Mouse (Mus musculus) left cerebral cortex, postnatal 4 days (tissue): Measurements from ENCODE around the gene Psmc3. TPM values are rescaled to one million over a fixed set of nuclear protein-coding genes. Genes with fewer than 3 reads are reported as not detected.

ENCODE experiments used
- DNase-seq: peaks from one replicate; pipeline ENCODE4 v3.0.0-alpha.2; 2022
- intact Hi-C: fragments of 180-260 bp; cut with DNase I; formaldehyde crosslinking; loops from one replicate; pipeline ENCODE4 v1.15.1; 2025
- total RNA-seq, 2 experiments: library from RNA; stranded (reverse); gene quantifications; 2 replicates each; pipeline ENCODE4 v1.2.3; 2021

The Psmc3 gene
- total RNA-seq, 2 experiments from 2014 or later, result 190 to 192 TPM

DNA sequence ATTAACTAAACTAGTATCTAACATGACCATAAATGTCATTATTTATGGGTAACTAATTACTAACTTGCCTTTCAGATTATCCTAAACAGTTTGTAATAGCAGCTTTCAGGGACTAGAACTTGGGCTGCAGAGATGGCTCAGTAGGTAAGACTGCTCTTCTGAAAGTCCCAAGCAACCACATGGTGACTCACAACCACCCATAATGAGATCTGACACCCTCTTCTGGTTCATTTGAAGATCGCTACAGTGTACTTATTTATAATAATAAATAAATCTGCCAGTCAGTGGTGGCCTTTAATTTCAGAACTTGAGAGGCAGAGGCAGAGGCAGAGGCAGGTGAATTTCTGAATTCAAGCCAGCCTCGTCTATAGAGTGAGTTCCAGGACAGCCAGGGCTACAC, 1.1 kb upstream of the Psmc3 start:
- no peak for DNase-seq
- intact Hi-C loops, result no loop called here

DNA sequence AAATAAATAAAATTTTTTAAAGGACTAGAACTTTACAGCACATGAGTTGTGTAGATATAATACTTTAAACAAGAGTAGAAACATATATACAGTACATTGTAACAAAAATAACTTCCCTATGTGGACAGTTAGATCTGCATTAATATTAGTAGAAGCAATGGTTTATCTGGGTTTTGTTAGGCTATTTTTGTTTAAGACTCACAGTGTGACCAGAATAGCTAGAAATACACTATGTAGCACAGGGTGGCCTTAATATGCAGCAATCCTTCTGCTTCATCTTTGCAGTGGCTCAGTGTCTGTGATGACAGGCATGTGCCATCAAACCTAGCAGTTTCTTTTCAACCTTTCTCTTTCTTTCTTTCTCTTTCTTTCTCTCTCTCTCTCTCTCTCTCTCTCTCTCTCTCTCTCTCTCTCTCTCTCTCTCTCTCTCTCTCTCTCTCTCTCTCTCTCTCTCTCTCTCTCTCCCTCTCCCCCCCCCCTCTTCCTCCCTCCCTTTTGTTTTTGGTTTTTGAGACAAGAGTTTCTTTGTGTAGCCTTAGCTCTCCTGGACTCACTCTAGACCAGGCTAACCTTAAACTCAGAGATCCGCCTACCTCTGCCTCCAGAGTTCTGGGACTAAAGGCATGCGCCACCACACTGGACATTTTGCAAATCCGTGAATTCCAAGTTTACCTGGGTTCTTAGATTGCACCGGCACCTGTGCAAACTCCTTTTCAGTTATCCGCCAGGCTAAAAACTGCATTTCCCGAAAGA, 452 bp upstream of the Psmc3 start:
- intact Hi-C loops, result no loop called here
- DNase-seq, result no peak

DNA sequence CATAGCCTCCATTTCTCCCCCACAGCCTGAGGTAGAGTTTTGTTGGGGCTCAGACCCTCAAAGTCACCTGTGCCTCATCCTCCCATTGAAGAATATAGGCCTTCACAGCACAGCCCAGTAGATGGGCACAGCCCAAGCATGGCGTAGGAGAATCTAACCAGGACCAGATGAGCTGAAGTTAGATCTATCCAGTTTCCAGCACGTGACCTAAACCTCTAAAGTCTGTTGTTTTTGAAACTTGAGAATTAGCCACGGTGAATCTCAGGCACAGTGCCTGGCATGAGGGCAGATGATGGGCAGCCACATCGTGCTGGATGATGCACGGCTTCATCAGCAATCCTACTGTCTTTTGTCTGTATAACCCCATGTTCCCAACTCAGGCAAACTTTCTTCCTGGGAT, 4.6 kb downstream of the Psmc3 start:
- DNase-seq, result no peak
- intact Hi-C loops, result loop anchor here (5.0 kb wide), 1 partner anchor 191 kb away; no protein-coding TSS in a partner anchor

DNA sequence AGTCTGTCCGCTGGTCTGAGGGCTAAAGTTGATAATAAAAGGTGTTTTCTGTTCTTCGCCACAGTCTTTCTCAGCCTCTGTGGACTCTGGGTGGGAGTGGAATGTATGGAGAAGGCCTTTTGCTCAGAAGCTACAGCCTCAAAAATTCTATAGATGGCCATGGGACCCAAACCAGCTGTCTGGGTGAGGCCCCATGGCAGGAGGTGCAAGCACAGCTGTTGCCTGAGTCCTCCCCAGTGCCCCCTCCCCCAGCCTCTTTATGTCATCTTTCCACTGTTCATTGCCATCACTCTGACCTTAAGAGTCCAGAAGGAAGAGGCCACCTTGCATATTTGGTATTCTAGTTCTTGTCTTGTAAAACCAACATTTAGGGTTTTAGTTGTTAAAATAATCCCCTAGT, 5.6 kb downstream of the Psmc3 start:
- intact Hi-C loops, result loop anchor here (5.0 kb wide), 1 partner anchor 192 kb away; no protein-coding TSS in a partner anchor
- DNase-seq, result no peak

DNA sequence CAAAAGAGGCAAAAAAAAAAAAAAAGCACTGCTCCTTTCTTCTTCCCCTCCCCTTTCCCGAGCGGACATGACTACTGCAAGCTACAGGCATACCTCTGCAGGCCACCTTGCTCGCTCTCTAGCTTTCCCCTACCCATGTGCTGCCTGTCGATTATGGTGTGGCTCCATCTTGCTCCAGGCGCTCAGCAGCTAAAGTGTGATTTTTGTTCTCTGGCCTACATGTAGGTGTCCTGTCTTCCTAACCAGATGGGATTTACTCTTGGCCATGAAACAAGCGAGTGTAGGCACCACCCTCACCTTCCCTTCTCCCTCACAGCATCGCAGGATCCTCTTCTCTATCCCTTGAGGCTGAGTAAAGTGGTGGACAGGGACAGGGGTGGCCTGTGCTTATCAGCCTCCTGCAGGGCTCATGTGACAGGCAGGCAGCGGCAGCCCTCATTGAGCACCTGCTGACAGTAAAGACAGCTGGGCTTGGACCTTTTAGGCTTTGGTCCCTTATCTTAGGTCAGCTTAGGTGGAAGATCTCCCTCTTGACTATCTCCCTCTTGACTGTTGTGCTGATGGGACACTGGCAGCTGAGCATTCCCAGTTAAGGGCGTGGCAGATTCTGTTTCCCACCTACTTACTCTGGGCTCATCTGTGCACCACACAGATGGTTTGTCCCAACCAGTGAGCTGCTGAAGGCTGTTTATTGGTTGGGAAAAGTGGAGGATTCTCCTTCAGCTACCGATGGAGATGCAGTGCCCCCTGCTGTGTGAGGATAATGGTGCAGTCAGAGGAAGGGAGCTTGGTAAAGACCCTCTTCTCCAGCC, 6.9 kb downstream of the Psmc3 start:
- no peak for DNase-seq
- intact Hi-C loops, result no loop called here

DNA sequence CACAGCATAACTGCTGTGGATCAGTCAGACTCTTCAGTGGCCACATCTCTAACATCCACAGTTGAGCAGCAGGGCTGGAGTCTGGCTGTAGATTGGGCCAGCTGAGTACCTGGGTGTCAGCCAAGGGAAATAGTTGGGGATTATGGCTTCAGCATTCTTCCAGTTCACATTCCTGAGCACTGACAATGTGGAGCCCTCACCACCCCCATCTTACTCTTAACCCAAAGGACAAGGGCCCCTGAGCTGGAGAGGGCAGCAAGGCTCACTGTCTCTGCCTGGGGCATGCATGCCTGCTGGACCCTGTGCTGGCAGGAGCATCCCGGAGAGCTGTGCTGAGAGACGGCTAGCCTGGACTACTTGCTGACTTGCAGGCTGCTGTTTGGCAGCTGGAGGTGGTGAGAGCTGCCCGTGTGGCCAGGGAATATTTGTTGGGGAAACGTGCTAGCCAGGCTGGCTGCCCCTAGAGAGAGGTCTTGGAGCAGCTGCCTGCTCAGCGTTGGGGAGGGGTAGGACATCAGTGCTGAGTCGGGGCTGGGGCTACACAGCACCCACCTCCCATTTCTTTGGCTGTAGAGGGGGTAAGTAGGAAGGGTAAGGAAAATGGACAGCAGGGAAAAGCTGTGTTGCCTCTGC, 8.2 kb downstream of the Psmc3 start:
- intact Hi-C loops, result no loop called here

DNA sequence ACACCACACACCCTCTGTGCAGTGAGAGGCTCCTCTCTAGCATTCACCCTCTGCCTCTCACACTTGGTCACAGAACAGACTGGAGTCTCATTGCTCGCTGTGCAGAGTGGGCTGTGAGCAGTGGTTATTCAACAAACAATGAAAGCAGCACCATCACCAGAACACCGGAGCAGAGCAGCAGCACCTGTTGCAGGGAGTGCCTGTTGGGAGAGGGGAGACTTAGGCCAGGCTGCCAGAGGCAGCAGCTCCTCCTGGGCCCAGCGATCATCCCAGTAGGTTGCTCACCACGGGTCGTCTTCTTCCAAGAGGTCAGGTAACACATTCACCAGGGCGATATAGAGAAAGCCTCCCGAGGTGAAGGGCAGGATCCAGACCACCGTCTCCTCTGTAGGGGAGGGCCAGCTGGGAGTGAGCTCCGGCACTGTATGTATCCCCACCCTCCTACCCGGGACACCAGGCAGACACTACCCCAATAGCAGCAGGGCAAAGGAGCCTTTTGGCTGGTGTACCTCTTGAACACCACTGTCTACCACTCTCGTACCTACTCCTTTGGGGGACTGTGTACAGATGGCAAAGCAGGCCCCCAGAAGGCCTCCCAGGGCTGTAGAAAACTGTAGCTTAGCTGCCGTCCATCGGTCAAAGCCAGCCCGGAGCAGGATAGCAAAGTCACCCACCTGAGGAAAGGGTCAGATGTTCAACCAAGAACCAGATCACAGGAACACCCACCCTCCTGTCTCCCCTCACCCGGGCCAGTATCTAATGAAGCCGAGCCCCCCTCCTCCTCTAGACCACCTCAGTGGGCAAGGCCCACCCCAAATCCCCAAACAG, 9.2 kb downstream of the Psmc3 start:
- DNase-seq, result no peak
- intact Hi-C loops, result no loop called here

More for the DNA sequence above, 8.2 kb downstream of the Psmc3 start:
- DNase-seq, result no peak

DNA sequence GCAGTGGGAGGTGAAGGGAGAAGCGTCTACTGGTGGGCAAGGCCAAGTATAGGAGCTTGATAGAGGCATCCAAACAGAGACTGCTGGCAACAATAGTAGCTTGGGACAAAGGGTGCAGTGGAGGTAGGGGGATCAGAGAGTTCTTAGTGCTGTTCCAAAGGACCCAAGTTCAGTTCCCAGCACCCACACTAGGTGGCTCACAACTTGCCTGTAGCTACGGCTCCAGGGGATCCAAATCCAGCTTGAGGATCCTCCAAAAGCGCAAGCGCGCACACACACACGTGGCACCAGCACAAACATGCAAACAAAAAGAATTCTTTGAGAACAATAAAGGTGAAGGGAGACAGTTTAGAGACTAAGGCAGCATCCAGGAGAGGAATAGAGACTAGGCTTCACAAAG, 10.4 kb downstream of the Psmc3 start:
- DNase-seq, result no peak
- intact Hi-C loops, result no loop called here

DNA sequence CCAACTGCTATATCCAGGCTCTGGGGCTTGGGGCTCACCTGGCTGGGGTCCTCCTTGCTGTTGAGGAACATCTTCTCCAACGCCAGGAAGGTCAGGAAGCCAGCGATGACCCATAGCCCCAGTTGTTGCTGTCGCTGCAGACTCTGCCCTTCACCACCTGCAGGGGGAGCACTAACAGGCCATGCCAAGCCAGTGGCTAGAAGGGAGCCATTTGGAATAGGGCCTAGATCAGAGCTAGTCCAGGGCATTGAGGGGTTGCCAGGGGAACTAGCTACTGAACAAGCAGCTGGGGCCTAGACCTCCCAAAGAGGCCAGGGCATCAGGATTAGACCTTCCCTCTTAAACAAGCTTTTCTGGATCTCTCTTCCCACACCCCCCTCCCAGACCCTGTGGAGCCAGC, 11.7 kb downstream of the Psmc3 start:
- intact Hi-C loops, result no loop called here

DNA sequence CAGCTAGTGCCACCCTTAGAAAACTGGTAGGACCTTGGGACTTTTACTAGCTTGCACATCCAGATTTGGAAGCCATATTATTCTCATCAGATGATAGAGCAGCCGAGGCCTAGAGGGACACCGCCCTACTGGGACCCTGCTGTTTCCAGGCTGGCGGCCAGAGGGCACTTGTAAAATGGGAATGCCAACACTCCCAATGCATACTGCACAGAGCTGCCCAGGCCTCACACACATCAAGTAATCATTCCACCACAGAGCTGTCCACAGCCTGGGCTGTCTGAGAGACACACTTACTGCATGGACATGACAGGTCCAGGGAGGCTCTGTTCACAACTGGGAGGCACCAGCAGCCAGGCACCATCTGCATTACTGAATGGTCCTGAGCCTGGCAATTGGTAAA, 12.6 kb downstream of the Psmc3 start:
- DNase-seq, result peak; percentile 43
- intact Hi-C loops, result no loop called here

More for the DNA sequence above, 11.7 kb downstream of the Psmc3 start:
- peak; percentile 68 for DNase-seq

DNA sequence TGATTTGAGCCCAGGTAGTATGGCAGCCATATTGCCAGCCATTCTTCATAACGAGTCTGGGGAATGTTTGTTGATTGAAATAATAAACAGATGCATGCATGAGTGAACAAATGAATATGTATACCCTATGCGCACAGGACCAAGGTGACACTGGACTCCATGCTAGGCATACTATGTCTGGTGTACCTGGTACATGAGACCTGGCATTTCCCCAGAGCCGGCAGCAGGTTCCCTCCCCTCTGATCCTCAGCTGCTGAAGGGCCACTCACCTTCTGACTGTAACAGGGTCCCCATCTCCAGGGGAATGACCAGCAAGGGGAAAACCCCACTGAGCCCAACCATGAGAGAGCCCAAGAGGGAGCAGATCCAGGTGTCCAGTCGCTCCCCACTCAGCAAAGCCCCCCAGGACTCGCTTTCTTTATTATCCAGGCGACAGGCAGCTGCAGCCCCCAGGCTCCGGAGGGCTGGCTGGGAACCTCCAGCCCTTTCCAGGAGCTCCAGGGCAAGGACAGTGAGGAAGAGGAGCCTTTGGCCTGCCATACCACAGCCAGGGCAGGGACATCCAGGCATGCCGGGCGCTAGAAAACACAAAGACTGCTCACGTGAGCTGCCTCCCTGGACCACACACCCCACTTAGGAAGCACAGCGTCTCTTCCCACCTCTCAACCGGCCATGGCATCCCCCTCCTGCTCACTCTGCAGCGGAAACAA, 14.5 kb downstream of the Psmc3 start:
- intact Hi-C loops, result no loop called here
- DNase-seq, result no peak

DNA sequence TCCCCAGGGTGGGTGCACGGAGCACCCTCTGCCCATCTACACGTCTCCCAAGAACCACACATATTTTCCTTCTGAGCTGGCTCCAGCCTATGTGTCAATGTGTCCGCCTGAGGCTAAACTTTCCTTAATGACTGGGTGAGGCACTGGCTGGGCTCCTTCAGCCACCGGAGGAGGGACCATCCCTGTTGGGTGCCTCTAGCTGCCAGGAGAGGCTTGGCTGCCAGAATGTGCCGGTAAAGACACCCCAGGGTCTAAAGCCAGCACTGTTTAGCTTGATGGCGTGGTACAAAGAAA, 15.0 kb downstream of the Psmc3 start:
- DNase-seq, result no peak
- intact Hi-C loops, result no loop called here

DNA sequence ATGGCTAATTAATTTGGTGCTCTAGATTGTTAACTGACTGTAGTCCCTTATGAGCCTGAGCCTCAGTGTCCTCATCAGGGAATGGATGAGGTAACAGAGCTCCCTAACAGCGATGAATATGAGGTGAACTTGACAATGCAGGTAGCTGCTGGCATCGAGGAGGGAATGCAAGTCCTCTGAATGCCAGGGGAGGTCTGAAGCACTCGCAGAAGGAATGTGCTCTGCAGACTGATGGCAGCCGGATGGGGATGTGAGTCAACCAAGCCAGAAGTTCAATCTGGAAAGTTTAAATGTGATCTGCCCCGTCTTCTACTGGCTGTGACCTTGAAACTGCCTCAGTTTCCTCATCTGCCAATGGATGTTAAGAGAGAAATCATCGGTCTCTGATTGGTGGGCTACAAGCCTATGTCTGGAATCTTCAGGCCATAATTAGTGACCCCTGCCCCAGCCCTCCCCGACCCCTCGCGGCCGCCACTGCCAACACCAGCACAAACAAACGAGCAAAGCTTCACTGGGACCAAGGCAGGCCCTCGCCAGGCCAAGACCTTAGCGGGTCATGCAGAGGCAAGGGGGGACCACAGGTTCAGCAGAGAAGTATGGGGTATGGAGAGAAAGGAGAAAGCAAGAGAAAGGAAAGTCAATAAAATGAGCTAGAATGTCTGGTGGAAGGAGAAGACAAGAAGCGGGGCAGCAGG, 15.6 kb downstream of the Psmc3 start:
- no peak for DNase-seq
- intact Hi-C loops, result no loop called here

DNA sequence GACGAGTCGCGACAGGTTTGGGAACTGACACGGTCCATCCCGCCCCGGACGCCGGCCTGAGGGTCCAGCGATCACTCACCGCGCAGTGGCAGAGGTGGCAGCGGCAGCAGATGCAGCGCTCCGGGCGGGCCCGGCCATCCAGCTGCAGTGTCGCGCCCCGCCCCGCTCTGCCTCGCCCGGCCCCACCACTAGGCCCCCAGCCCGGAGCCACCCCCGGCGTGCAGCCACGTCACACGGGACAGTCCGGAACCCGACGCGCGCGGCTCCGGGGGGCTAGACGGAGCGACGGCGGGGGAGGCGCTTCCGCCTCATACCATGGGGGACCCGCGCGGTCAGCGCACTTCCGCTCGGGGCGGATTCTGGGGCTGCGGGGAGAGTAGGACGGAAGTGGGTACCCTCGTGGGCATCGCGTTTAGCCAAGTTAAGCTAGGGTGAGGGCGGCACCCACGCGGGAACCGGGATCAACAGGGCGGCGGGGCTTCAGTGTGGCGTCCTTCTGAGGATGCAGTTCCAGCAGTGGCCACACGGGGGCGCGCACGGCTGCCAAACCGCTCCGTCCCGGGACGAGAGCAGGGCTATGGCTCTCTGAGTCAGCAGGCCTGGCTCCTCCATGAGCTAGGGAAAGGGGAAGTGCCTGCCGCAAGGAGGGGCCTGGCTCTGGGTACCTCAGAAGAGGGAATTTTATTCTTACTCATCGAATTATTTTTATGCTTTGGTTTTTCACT, 16.4 kb downstream of the Psmc3 start, which contains the start of gene Slc39a13:
Slc39a13 (minus strand) TSS at position 342 of the 725 bp plus-strand sequence.
- peak; percentile 97 for DNase-seq
- intact Hi-C loops, result loop anchor here (2.0 kb wide), 1 partner anchor 31 kb away; no protein-coding TSS in a partner anchor

DNA sequence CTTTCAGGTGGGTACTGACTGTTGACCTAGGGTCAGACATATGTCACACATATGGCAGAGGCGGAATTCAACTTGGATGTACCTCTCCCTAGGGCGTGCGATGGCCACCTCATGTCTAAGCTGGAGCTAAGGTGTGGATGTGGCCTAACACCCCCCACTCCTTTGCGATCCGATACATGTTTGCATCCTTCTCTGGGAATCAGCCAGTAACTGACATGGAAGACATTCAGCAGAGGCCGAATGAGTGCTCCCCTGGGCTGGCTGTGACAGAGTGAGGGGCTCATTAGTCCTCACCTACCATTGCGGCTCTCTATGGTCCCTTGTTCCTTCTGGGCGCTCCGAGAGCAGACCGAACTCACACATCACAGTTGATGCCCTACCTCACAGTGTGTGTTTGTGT, 17.2 kb downstream of the Psmc3 start:
- intact Hi-C loops, result loop anchor here (2.0 kb wide), 1 partner anchor 30 kb away; no protein-coding TSS in a partner anchor
- no peak for DNase-seq

DNA sequence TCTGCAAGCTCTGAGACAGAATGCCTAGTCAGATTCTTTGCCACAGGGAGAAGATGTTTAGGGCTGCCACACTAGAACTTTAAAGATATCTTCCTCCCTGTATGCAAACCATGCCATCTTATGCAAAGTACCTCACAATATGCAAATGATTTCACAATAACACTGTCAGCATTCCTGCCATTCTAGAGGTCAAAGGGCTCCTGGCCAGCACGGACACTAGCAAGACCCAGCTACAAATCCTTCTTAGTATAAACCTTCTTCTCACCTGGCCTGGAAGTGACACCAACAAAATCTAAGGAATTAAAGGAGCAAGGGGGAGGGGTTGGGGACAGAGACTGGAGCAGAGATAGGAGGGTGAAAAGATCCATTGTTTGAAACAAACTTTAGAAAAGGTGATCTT, 18.3 kb downstream of the Psmc3 start:
- no peak for DNase-seq
- intact Hi-C loops, result no loop called here

DNA sequence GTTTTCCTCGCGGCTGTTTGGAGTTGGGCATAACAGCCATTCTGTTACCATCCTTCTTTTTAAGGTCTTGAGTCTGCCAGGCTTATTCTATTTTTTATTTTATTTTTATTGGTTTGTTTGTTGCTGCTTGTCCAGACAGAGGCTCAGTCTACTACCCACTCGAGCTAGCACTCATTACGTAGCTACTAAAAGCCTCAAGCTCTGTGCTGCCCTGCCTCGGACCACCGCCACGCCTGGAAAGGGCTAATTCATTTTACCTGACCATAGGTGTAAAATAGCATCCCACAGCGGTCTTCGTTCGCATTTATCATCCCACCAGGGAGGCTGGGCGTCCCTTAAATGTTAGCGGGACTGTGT, 24.1 kb downstream of the Psmc3 start:
- intact Hi-C loops, result no loop called here
- DNase-seq, result no peak

DNA sequence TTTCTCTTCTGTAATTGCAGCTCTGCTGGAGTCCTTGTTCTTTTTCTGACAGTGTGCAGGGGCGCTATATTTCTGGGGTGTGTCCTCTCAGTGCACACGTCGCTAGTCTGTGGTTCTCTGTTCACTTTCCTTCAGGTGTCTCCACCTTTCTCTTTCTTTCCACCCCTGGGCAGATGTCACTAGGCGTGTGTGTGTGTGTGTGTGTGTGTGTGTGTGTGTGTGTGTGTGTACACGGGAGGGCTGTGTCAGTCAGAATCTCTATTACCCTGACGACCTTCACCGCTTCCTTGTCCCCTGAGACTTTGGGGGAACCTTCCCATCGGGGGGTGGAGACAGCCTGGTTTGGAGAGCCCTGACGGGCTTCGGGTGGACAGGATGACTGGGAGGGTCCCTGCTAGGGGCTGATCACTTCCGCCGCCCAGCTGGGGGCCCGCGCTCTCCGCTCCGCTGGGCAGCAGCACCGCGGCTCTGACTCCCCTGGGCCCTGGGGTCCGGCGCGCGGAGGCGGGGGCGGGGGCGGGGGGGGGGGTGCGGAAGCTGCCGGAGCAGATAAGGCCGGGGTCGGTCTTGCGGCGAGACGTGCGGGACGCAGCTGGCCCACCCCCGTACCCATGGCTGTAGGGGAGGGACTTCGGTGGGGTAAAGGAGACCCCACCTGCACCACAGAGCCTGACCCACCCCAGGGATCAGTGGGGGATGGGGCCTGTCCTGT, 24.7 kb downstream of the Psmc3 start:
- intact Hi-C loops, result no loop called here
- no peak for DNase-seq
